Comparison of ENCODE assay signal across 9 mouse cellular contexts in genomic region chr5:74677399-74678338, GRCm38 (mm10). TPM values are rescaled to one million over a fixed set of nuclear protein-coding genes. Genes with fewer than 3 reads are reported as not detected.
DNase-seq lines count a peak whose midpoint lies in the region; ATAC-seq and TF ChIP-seq lines count a peak whose summit lies in the region.
"Had no signal": no experiment of that assay in that cellular context is flagged by ENCODE, and none has a peak within 500 bp of the region (broad histone marks: within the 10 kb centered on the region; RNA-seq: fewer than 3 reads in every experiment).

No protein-coding gene starts in this region.

- no peak for TF ChIP-seq EP300 in heart, postnatal 0 days (IDR thresholded peaks at IDR 0.05; ENCODE audit: low read depth)

- H3K27ac ChIP-seq in cerebellum, adult 2 months (ENCODE audit: insufficient read depth, low read length) = peak overlapping the region; percentile 53
- H3K27ac ChIP-seq in heart, postnatal 0 days (ENCODE audit: low read depth) = no peak overlapping the region
- no peak overlapping the region for H3K27ac ChIP-seq in kidney, embryonic 15.5 days
- H3K27ac ChIP-seq: liver, embryonic 15.5 days had no signal

- H3K4me2 ChIP-seq in heart, postnatal 0 days (ENCODE audit: low read depth, low read length) = peak overlapping the region; percentile 18; the same call in 1 of the 2 replicates
- H3K4me2 ChIP-seq in kidney, embryonic 15.5 days = no peak overlapping the region
- H3K4me2 ChIP-seq: liver, embryonic 15.5 days had no signal

- 6% methylated on average over 19 of the region's 19 CpGs for WGBS in cerebellum, adult 2 months
- WGBS in heart, postnatal 0 days = 53% methylated on average over 19 of the region's 19 CpGs
- 75% methylated on average over 19 of the region's 19 CpGs for WGBS in kidney, embryonic 15.5 days

- H3K4me1 ChIP-seq in cerebellum, adult 2 months (ENCODE audit: control insufficient read depth, insufficient read depth, low read length) = 0 out of 2 replicates have a peak, but pooled peaks cover 3% of the 10 kb centered on the region
- H3K4me1 ChIP-seq in heart, postnatal 0 days (ENCODE audit: control insufficient read depth, insufficient read depth) = peaks cover 32% of the 10 kb centered on the region
- no peaks in the 10 kb centered on the region for H3K4me1 ChIP-seq in kidney, embryonic 15.5 days
- H3K4me1 ChIP-seq: liver, embryonic 15.5 days had no signal

- DNase-seq in adrenal gland, adult 2 months = peak; percentile 25
- no peak for DNase-seq in adrenal gland, adult 18-20 months (ENCODE audit: low spot score in 2 of 2)
- peak; percentile 87 to 91 for DNase-seq in cerebellum, adult 2 months
- DNase-seq in heart, postnatal 0 days (ENCODE audit: low spot score) = peak; percentile 32
- DNase-seq in left cerebral cortex, postnatal 4 days = peak; percentile 89
- no peak for DNase-seq in urinary bladder, postnatal 36 days (ENCODE audit: low spot score in 2 of 2)
- DNase-seq in testis, postnatal 10 days (ENCODE audit: low spot score) = no peak

- no peak overlapping the region for H3K9ac ChIP-seq in heart, postnatal 0 days (replicated peaks; ENCODE audit: low read depth, low read length)
- no peak overlapping the region for H3K9ac ChIP-seq in kidney, embryonic 15.5 days
- H3K9ac ChIP-seq: liver, embryonic 15.5 days had no signal

- TF ChIP-seq POLR2A in cerebellum, adult 2 months (IDR thresholded peaks at IDR 0.05; ENCODE audit: borderline replicate concordance, insufficient read depth, low read length) = peak; percentile 94; the same call in 1 of the 2 replicates

- intact Hi-C loops in left cerebral cortex, postnatal 4 days (cut with DNase I) = no loop called here

- no peak for TF ChIP-seq CTCF in cerebellum, adult 2 months (IDR thresholded peaks at IDR 0.05; ENCODE audit: borderline replicate concordance, insufficient read depth, low read depth, low read length)
- TF ChIP-seq CTCF in heart, postnatal 0 days (IDR thresholded peaks at IDR 0.05; ENCODE audit: low read depth) = no peak

- ATAC-seq in heart, postnatal 0 days (ENCODE audit: insufficient read depth, low read depth) = peak; percentile 69
- no peak for ATAC-seq in kidney, embryonic 15.5 days (replicated peaks; ENCODE audit: low FRiP score)

- H3K4me3 ChIP-seq in cerebellum, adult 2 months (replicated peaks; ENCODE audit: insufficient read depth, low read depth, low read length) = peak overlapping the region; percentile 86
- H3K4me3 ChIP-seq in heart, postnatal 0 days (ENCODE audit: low read depth, low read length) = no peak overlapping the region
- no peak overlapping the region for H3K4me3 ChIP-seq in kidney, embryonic 15.5 days (replicated peaks)
- H3K4me3 ChIP-seq: liver, embryonic 15.5 days had no signal

- no peaks in the 10 kb centered on the region for H3K36me3 ChIP-seq in heart, postnatal 0 days (replicated peaks; ENCODE audit: control insufficient read depth, insufficient read depth, low read length)
- no peaks in the 10 kb centered on the region for H3K36me3 ChIP-seq in kidney, embryonic 15.5 days
- H3K36me3 ChIP-seq: liver, embryonic 15.5 days had no signal

- no peaks in the 10 kb centered on the region for H3K9me3 ChIP-seq in heart, postnatal 0 days (replicated peaks; ENCODE audit: control insufficient read depth, low read length)
- H3K9me3 ChIP-seq in kidney, embryonic 15.5 days (replicated peaks) = no peaks in the 10 kb centered on the region
- H3K9me3 ChIP-seq: liver, embryonic 15.5 days had no signal

- no peaks in the 10 kb centered on the region for H3K27me3 ChIP-seq in cerebellum, adult 2 months (ENCODE audit: control insufficient read depth, insufficient read depth, low read length)
- no peaks in the 10 kb centered on the region for H3K27me3 ChIP-seq in heart, postnatal 0 days (ENCODE audit: control insufficient read depth, insufficient read depth, low read length)
- no peaks in the 10 kb centered on the region for H3K27me3 ChIP-seq in kidney, embryonic 15.5 days
- H3K27me3 ChIP-seq: liver, embryonic 15.5 days had no signal

RNA-seq across cellular contexts. Expression of gene Lnx1, which starts 25.0 kb away (rescaled TPM):
- 1 to 10 TPM; 2.9 to 7.2 TPM for total RNA-seq in adrenal gland, adult 2 months (2021)
- polyA plus RNA-seq in adrenal gland, adult 2 months (2012; rRNA removed) = 1.9 and 2.0 TPM in 2 replicates
- 1 to 10 TPM; 3.9 to 4.5 TPM for total RNA-seq in adrenal gland, adult 18-20 months (2021)
- polyA plus RNA-seq in cerebellum, adult 2 months (2012; rRNA removed) = 31.0 and 31.8 TPM in 2 replicates
- total RNA-seq in heart, postnatal 0 days (2014; rRNA removed; ENCODE audit: low replicate concordance) = 1.9 and 3.5 TPM in 2 replicates
- polyA plus RNA-seq in heart, postnatal 0 days (2015; fragmentation: Nextera tagmentation; extraction: Ambion mirVana) = 1.3 and 2.2 TPM in 2 replicates
- total RNA-seq in left cerebral cortex, postnatal 4 days (2021) = 10 to 100 TPM; 13.8 to 17.2 TPM
- 1.7 and 2.0 TPM in 2 replicates for polyA plus RNA-seq in kidney, embryonic 15.5 days (2015; fragmentation: Nextera tagmentation; extraction: Ambion mirVana)
- polyA plus RNA-seq: liver, embryonic 15.5 days had no signal

Comparison
In these comparisons a context has a peak if more than half of its experiments do, and no peak if none do; other contexts are left out.
1. DNase-seq: peak in adrenal gland, adult 2 months (single experiment), cerebellum, adult 2 months (2 of 2), heart, postnatal 0 days (single experiment) and left cerebral cortex, postnatal 4 days (single experiment); none in adrenal gland, adult 18-20 months (0 of 2), urinary bladder, postnatal 36 days (0 of 2) and testis, postnatal 10 days (single experiment).